Mouse (Mus musculus): ENCODE data around the gene Gm20458.

DNA sequence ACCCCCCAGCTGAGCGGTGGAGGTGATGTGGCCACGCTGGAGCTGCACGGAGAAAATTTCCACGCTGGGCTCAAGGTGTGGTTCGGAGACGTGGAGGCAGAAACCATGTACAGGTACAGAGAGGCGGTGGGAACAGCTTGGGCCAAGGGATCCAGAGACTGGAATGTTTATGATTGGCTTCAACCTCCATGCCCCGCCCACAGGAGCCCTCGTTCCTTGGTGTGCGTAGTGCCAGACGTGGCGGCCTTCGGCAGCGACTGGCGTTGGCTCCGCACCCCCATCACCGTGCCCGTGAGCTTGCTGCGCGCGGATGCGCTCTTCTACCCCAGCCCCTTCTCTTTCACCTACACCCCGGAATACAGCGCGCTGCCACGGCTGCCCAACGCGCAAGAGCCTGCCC is 46.6 kb upstream of the Gm20458 start:
- TF ChIP-seq GATA1 (IDR thresholded peaks at IDR 0.05; ENCODE audit: low read length) (no peak), TAL1 (IDR thresholded peaks at IDR 0.05; ENCODE audit: low read length) (no peak; the same call in 2 of the 3 replicates)

Data from erythroblast, embryonic 14.5 days (primary cell).